27 mouse cellular contexts compared by ENCODE assay signal in genomic region chr17:11541928-11542623, GRCm38 (mm10).
DNase-seq lines count a peak whose midpoint lies in the region; ATAC-seq and TF ChIP-seq lines count a peak whose summit lies in the region.
"Had no signal": no experiment of that assay in that cellular context is flagged by ENCODE, and none has a peak within 500 bp of the region (broad histone marks: within the 10 kb centered on the region; RNA-seq: fewer than 3 reads in every experiment).

No protein-coding gene starts in this region.

- 0 out of 2 replicates have a peak, but pooled peaks cover 5% of the 10 kb centered on the region for H3K4me1 ChIP-seq in forebrain, embryonic 13.5 days
- 0 out of 2 replicates have a peak, but pooled peaks cover 5% of the 10 kb centered on the region for H3K4me1 ChIP-seq in forebrain, postnatal 0 days (ENCODE audit: insufficient read depth)
- H3K4me1 ChIP-seq in midbrain, embryonic 15.5 days, result peaks cover 9% of the 10 kb centered on the region
- no peaks in the 10 kb centered on the region for H3K4me1 ChIP-seq in midbrain, postnatal 0 days (ENCODE audit: insufficient read depth, low read length)
- H3K4me1 ChIP-seq in hindbrain, postnatal 0 days (ENCODE audit: insufficient read depth, low read length), result no peaks in the 10 kb centered on the region
- H3K4me1 ChIP-seq: embryonic facial prominence, embryonic 12.5 days; limb, embryonic 12.5 days had no signal

- WGBS in forebrain, embryonic 13.5 days, result 57% methylated on average over 4 of the region's 4 CpGs
- WGBS in forebrain, postnatal 0 days, result 47% methylated on average over 4 of the region's 4 CpGs
- 54% methylated on average over 4 of the region's 4 CpGs for WGBS in midbrain, embryonic 15.5 days
- 56% methylated on average over 4 of the region's 4 CpGs for WGBS in midbrain, postnatal 0 days
- WGBS in hindbrain, postnatal 0 days, result 37% methylated on average over 4 of the region's 4 CpGs

- no peak overlapping the region for H3K4me3 ChIP-seq in forebrain, embryonic 13.5 days
- H3K4me3 ChIP-seq in forebrain, postnatal 0 days (ENCODE audit: low read depth, low read length), result no peak overlapping the region
- no peak overlapping the region for H3K4me3 ChIP-seq in midbrain, embryonic 15.5 days
- no peak overlapping the region for H3K4me3 ChIP-seq in midbrain, postnatal 0 days (ENCODE audit: low read depth, low read length)
- no peak overlapping the region for H3K4me3 ChIP-seq in hindbrain, postnatal 0 days (ENCODE audit: low read length)
- H3K4me3 ChIP-seq: embryonic facial prominence, embryonic 12.5 days; erythroblast, embryonic 14.5 days; layer of hippocampus, adult 2 months; limb, embryonic 12.5 days; midbrain, embryonic 12.5 days had no signal

- no peak overlapping the region for H3K27ac ChIP-seq in forebrain, embryonic 13.5 days
- H3K27ac ChIP-seq in forebrain, postnatal 0 days (ENCODE audit: low read depth, low read length), result no peak overlapping the region
- H3K27ac ChIP-seq in midbrain, embryonic 15.5 days, result peak overlapping the region; percentile 36
- no peak overlapping the region for H3K27ac ChIP-seq in midbrain, postnatal 0 days (ENCODE audit: low read depth, low read length)
- no peak overlapping the region for H3K27ac ChIP-seq in hindbrain, postnatal 0 days
- H3K27ac ChIP-seq: embryonic facial prominence, embryonic 12.5 days; layer of hippocampus, adult 2 months; limb, embryonic 12.5 days; midbrain, embryonic 12.5 days had no signal

- no peaks in the 10 kb centered on the region for H3K27me3 ChIP-seq in forebrain, embryonic 13.5 days
- H3K27me3 ChIP-seq in forebrain, postnatal 0 days (ENCODE audit: insufficient read depth, low read length), result no peaks in the 10 kb centered on the region
- no peaks in the 10 kb centered on the region for H3K27me3 ChIP-seq in midbrain, embryonic 15.5 days (replicated peaks)
- H3K27me3 ChIP-seq in midbrain, postnatal 0 days (ENCODE audit: insufficient read depth, low read length), result no peaks in the 10 kb centered on the region
- no peaks in the 10 kb centered on the region for H3K27me3 ChIP-seq in hindbrain, postnatal 0 days (ENCODE audit: insufficient read depth, low read length)
- H3K27me3 ChIP-seq: embryonic facial prominence, embryonic 12.5 days; limb, embryonic 12.5 days; midbrain, embryonic 12.5 days had no signal

- H3K9ac ChIP-seq in forebrain, embryonic 13.5 days, result no peak overlapping the region
- H3K9ac ChIP-seq in forebrain, postnatal 0 days, result no peak overlapping the region
- H3K9ac ChIP-seq in midbrain, embryonic 15.5 days, result no peak overlapping the region
- H3K9ac ChIP-seq in midbrain, postnatal 0 days (replicated peaks; ENCODE audit: low read length, poor library complexity, severe bottlenecking), result no peak overlapping the region
- no peak overlapping the region for H3K9ac ChIP-seq in hindbrain, postnatal 0 days (replicated peaks; ENCODE audit: low read length)
- H3K9ac ChIP-seq: embryonic facial prominence, embryonic 12.5 days; limb, embryonic 12.5 days; liver, postnatal 0 days; midbrain, embryonic 12.5 days had no signal

- no peak for TF ChIP-seq CTCF in forebrain, postnatal 0 days (IDR thresholded peaks at IDR 0.05; ENCODE audit: low read depth)
- TF ChIP-seq CTCF in midbrain, postnatal 0 days (IDR thresholded peaks at IDR 0.05), result no peak
- no peak for TF ChIP-seq CTCF in hindbrain, postnatal 0 days (IDR thresholded peaks at IDR 0.05; ENCODE audit: low read depth)

- no peaks in the 10 kb centered on the region for H3K9me3 ChIP-seq in forebrain, embryonic 13.5 days (replicated peaks)
- no peaks in the 10 kb centered on the region for H3K9me3 ChIP-seq in forebrain, postnatal 0 days (ENCODE audit: low read length)
- no peaks in the 10 kb centered on the region for H3K9me3 ChIP-seq in midbrain, embryonic 15.5 days
- no peaks in the 10 kb centered on the region for H3K9me3 ChIP-seq in midbrain, postnatal 0 days (ENCODE audit: low read length)
- no peaks in the 10 kb centered on the region for H3K9me3 ChIP-seq in hindbrain, postnatal 0 days (ENCODE audit: low read length)
- H3K9me3 ChIP-seq: embryonic facial prominence, embryonic 12.5 days; limb, embryonic 12.5 days; midbrain, embryonic 12.5 days had no signal

- H3K36me3 ChIP-seq in forebrain, embryonic 13.5 days (ENCODE audit: poor library complexity, severe bottlenecking), result no peaks in the 10 kb centered on the region
- H3K36me3 ChIP-seq in forebrain, postnatal 0 days (ENCODE audit: insufficient read depth), result no peaks in the 10 kb centered on the region
- no peaks in the 10 kb centered on the region for H3K36me3 ChIP-seq in midbrain, embryonic 15.5 days (replicated peaks)
- no peaks in the 10 kb centered on the region for H3K36me3 ChIP-seq in midbrain, postnatal 0 days (ENCODE audit: insufficient read depth, low read length)
- no peaks in the 10 kb centered on the region for H3K36me3 ChIP-seq in hindbrain, postnatal 0 days (ENCODE audit: insufficient read depth, low read length)
- H3K36me3 ChIP-seq: embryonic facial prominence, embryonic 12.5 days; limb, embryonic 12.5 days; midbrain, embryonic 12.5 days had no signal

- H3K4me2 ChIP-seq in forebrain, embryonic 13.5 days, result no peak overlapping the region
- H3K4me2 ChIP-seq in forebrain, postnatal 0 days (ENCODE audit: low read depth), result no peak overlapping the region
- no peak overlapping the region for H3K4me2 ChIP-seq in midbrain, embryonic 15.5 days
- H3K4me2 ChIP-seq in midbrain, postnatal 0 days (ENCODE audit: low read depth, low read length, poor library complexity, severe bottlenecking), result no peak overlapping the region
- H3K4me2 ChIP-seq in hindbrain, postnatal 0 days (ENCODE audit: low read depth, low read length), result no peak overlapping the region
- H3K4me2 ChIP-seq: embryonic facial prominence, embryonic 12.5 days; heart, embryonic 11.5 days; limb, embryonic 12.5 days; liver, embryonic 11.5 days; midbrain, embryonic 12.5 days had no signal

- peak; percentile 57; the same call in 1 of the 2 replicates for ATAC-seq in forebrain, embryonic 13.5 days
- ATAC-seq in forebrain, postnatal 0 days, result no peak
- ATAC-seq in midbrain, embryonic 15.5 days (replicated peaks), result 0 out of 2 replicates have a peak, but pooled peaks have one; percentile 33
- no peak for ATAC-seq in midbrain, postnatal 0 days (ENCODE audit: low FRiP score)
- ATAC-seq in hindbrain, postnatal 0 days, result no peak
- ATAC-seq: CD4-positive, CD25-positive, alpha-beta regulatory T cell, adult 4 months; intestine, postnatal 0 days; liver, postnatal 0 days had no signal

- no peak for DNase-seq in forebrain, postnatal 0 days
- DNase-seq in midbrain, postnatal 0 days (ENCODE audit: low spot score), result no peak
- peak; percentile 37 for DNase-seq in hindbrain, postnatal 0 days (ENCODE audit: low spot score)
- DNase-seq in embryo, embryonic 10.5 days (ENCODE audit: low spot score), result no peak
- no peak for DNase-seq in adrenal gland, postnatal 36 days
- DNase-seq: adrenal gland, postnatal 25 days; cerebellum, adult 11-12 months; cerebellum, postnatal 10 days; gastrocnemius, postnatal 14 days; kidney, postnatal 25 days; layer of hippocampus, postnatal 36 days; liver, postnatal 0 days; lung, postnatal 10 days; retina, postnatal 1 day; right cerebral cortex, postnatal 25 days; spleen, adult 18-20 months had no signal

Comparison
In these comparisons a context has a peak if more than half of its experiments do, and no peak if none do; other contexts are left out.
1. ATAC-seq: peak in forebrain, embryonic 13.5 days (single experiment) and midbrain, embryonic 15.5 days (single experiment); none in forebrain, postnatal 0 days (single experiment), midbrain, postnatal 0 days (single experiment) and hindbrain, postnatal 0 days (single experiment).